Mouse (Mus musculus) cerebellum, postnatal 14 days (tissue): ENCODE measurements around the gene Camta1.

Experiments used
- DNase-seq, 2 experiments: peaks; one replicate each; pipeline ENCODE4 v3.0.0; 2021; ENCODE audit warnings: mixed read lengths in 2 of 2

The Camta1 gene

GRCm38 (mm10) chr4:151516998-151517799 lies 344.5 kb downstream of the Camta1 start:
- peak; percentile 34 to 43 for DNase-seq

DNA sequence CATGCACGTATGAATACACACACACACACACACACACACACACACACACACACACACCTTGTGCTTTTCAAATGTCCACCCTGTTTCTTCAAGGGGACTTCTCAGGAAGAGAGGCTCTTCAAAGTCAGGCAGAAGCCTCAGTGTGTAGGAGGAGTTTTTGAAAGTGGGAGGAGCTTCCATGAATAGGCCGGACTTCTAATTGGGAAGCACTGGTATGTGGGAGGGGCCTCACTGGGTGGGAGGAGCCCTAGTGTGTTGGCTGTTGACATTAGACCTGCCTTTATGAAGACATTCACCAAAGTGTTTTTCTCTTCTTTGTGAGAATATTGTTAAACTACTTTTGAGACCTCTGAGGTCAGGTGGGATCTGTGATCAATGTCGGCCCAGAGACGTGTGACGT lies 346.4 kb downstream of the Camta1 start:
- no peak for DNase-seq

DNA sequence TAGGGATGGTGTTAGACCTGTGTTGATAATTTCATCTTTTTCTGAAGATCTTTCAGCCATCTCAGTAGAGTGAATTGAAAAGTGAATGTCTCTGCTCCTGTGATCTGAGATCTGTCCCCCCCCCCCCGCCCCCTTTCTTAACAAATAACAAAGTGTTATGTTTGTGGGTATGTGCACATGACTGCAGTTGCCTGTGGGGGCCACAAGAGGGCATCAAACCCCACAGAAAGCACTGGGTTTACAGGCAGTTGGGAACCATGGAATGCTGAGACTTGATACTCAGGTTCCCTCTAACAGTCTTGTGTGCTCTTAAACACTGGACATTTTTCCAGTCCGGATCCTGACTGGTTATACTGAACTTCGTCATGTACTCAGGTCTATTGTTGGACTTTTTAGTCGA lies 350.6 kb downstream of the Camta1 start:
- no peak for DNase-seq

GRCm38 (mm10) chr4:151510417-151510816 lies 351.3 kb downstream of the Camta1 start:
- no peak for DNase-seq

DNA sequence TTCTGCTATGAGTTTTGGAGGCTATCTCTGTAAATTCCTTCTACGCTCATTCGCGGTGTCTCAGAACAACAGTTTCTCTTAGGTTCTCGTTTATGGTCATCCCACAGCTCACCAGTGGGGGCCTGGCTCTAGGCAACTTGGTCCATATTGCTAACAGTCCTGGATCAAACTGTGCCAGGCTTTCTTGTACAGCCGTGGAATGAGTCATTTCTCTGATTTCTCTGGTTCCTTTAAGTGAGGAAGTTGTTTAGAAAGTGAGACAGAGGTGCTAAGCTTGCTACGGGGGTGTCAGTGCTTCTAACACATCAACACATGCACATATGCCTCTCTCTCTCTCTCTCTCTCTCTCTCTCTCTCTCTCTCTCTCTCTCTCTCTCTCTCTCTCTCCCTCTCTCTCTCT lies 355.0 kb downstream of the Camta1 start:
- no peak for DNase-seq

- DNase-seq, result peak in 1 of 2 experiments; percentile 32
These were observed 363.0 kb downstream of the Camta1 start for GRCm38 (mm10) chr4:151498481-151499276.

DNA sequence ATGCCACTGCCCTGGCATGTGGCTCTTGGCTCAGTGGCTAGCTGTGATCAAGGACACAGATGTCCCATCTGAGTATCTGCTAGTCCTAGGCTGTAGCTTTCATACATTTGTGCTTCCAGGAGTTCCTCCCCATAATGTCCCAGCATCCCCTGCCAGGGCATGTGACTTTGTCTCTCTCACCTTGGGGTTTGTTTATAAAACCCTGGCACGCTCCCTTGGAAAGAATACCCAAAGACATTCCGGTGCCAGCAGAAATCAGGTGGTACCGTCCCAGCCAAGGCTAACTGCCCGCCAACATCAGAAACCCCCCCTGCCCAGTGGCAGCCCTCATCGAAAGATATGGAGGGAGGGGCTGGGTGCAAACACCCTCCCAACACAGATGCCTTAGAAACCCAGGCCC lies 365.1 kb downstream of the Camta1 start:
- DNase-seq, result peak in 1 of 2 experiments; percentile 22

DNA sequence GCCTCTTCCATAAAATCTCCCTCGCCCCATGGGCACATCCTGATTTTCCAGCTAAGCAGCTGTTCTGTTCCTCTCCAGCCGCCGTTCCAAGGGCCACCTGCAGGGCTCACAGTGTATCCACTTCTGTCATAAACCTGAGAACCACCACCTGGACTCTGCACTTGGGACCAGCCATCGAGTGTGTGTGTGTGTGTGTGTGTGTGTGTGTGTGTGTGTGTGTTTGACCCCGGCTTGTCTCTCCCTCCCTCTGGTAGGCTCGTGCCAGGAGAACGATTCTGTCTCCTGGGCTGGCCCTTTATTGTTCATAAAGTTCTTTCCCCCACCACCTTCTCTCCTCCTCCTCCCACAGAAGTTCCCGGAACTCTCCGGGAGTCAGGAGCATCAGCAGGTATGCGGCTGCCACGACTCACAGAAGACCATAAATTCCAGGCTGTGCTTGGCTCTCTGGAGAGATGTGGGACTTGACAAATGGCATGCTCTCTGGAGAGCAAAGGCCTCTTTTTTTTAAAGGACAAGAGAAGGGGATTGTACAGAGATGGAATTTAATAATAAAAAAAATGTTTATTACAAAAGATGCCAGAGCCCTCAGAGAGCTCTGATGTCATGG lies 366.3 kb downstream of the Camta1 start:
- DNase-seq, result no peak

GRCm38 (mm10) chr4:151492786-151493185 lies 368.9 kb downstream of the Camta1 start:
- DNase-seq, result peak; percentile 74 to 75

GRCm38 (mm10) chr4:151483977-151484313 lies 377.7 kb downstream of the Camta1 start:
- no peak for DNase-seq

DNA sequence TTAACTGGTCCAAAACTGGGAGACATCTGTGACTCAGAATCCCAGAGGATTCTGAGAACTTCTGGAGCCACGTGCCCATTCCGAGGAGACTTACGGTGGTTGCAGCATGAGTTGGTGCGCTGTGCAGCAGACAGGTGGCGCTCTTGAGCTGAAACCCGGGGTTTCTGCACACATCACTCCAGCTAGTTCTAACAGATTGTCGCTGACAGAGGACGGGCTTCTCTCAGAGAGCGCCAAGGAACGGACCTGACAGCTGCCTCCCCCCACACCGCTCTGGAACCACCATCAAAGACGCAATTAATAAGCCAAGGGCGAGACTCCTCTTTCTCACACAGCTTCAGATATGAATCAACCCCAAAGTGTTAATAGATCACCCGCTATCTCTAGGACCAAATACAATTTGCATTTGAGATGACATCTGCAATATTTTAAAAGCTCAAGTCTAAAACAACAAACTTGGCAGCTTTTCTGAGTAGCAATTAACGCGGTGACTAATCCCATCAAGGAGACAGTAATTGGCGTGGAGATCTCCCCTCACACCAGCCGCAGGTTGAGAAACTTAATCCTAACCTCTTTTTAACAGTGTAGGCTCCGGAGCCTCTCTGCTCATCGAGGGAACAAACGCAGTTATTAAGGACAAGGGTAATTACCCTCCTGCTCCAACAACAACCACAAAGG lies 378.2 kb downstream of the Camta1 start:
- DNase-seq, result peak; percentile 93

GRCm38 (mm10) chr4:151480928-151481327 lies 380.7 kb downstream of the Camta1 start:
- no peak for DNase-seq

- no peak for DNase-seq
These were observed 383.7 kb downstream of the Camta1 start for GRCm38 (mm10) chr4:151477950-151478349.

DNA sequence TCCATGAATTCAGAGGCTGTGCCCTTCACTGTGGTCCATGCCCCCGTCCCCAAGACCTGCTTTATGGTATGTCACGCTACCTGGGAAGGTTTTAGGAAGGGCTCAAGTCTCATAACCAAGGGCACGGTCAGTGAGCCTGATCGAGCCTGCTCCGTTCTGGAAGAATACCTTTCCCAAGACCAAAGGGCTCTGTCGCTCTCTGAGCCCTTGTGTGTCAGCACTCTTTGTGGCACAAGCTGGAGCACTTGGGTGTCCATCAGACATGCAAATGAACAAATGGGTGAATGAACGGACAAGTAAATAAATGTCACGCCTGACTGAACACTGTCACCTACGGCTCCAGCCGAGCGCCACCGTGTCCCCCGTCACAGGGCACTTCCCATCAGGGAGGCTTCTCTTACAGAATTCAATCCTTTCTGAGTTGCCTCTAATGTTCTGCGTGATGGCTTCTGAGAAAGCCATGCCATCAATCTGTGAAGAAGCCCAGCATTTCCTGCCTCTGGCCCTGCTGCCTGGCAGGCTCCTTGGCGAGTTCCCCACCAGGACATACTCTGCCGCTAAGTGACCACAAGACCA lies 386.7 kb downstream of the Camta1 start:
- no peak for DNase-seq

GRCm38 (mm10) chr4:151471886-151472285 lies 389.8 kb downstream of the Camta1 start:
- DNase-seq, result peak; percentile 66 to 73

DNA sequence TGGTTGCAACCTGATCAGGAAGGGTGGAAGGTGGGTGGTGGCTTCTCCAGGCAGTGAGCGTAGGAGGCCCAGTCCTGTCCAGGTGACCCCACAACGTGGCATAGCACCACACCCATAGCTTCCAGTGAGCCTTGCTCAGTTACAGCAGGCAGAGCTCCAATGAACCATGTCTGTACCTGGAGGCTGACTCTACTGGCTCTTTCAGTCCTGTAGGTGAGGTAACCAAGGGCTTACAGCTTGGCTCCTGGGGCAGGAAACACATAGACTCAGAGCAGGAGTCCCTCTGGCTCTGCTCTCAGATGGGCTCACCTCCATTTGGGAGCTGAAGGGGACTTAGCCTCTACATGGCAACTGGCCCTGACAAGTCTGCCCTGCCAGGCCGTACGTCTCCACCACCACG lies 393.3 kb downstream of the Camta1 start:
- DNase-seq, result no peak

- peak in 1 of 2 experiments; percentile 28 for DNase-seq
These were observed 403.0 kb downstream of the Camta1 start for GRCm38 (mm10) chr4:151458686-151459085.

DNA sequence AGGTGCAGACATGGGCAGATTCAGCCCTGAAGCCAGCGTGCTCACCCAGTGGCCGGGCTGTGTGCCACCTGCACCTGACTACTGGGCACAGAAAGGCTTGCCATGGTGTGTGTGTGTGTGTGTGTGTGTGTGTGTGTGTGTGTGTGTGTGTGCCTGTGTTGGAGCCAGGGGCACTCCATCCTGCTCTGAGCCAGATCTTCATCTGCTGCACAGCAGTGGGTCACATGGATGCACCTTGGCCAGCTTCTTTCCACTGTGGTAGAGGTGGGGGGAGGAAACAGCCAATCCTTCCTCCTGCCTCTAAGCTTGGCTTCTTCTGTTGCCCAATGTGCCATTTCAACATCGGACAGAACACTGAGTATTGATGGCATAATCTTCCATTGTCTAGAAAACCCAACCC lies 407.1 kb downstream of the Camta1 start:
- DNase-seq, result peak; percentile 86 to 87

GRCm38 (mm10) chr4:151454065-151454464 lies 407.6 kb downstream of the Camta1 start:
- DNase-seq, result peak in 1 of 2 experiments; percentile 43

GRCm38 (mm10) chr4:151451885-151452284 lies 409.8 kb downstream of the Camta1 start:
- DNase-seq, result no peak

DNA sequence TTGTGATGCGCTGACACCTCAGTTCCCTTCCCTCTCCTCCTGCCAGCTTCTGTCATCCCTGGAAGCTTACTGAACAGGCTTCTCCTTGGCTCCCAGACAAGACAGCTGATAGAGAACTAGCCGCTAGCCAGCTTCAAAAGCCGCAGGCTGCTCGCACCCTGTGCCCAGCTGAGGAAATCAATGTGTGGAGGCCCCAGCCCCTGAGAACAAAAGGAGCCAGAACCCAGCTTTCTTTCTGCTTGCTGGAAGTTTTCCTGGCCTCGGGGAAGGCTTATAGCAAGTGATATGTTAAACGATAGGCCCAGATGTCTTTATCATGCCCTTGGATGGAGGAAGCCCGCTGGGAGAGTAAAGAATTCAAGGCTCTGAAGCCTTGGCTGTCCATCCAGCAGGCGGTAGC lies 411.7 kb downstream of the Camta1 start:
- DNase-seq, result peak; percentile 52 to 53

DNA sequence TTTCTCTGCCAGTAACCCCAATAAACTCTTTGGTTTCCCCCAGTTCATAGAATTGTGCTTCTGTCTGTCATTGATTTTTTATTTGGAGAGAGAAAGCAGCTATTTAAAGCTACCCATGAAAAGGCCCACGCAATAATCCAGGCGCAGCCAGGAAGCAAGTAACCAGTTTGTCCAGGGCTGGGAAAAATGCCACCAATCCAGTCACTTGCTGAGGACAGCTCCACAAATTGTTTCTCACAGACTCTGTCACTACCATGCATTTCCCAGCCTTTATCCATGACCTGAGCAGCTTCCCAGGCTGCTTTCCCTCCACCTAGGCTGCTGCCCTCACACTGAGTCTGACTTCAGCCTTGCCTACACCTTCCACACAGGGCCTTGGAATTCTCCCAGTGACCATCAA lies 413.3 kb downstream of the Camta1 start:
- peak; percentile 62 to 71 for DNase-seq

- no peak for DNase-seq
These were observed 417.0 kb downstream of the Camta1 start for GRCm38 (mm10) chr4:151444665-151445064.
